Mouse (Mus musculus) bone marrow, adult 2 months (tissue): ENCODE results near the gene R3hdm2.
A peak's percentile ranks its signal among the peaks of the same experiment; 100 is the strongest.

Experiments
- CTCF ChIP-seq: fragments of 200-500 bp; IDR thresholded peaks from 2 replicates; pipeline ENCODE4 v1.5.1; 2011; ENCODE audit warnings: low read length, control low read depth; ENCODE audit not compliant: control insufficient read depth, insufficient read depth
- POLR2A ChIP-seq: fragments of 200-500 bp; IDR thresholded peaks from 2 replicates; pipeline ENCODE4 v1.6.1; 2011; ENCODE audit warnings: low read depth, mild to moderate bottlenecking, control low read depth, low read length, borderline replicate concordance; ENCODE audit not compliant: control insufficient read depth

DNA sequence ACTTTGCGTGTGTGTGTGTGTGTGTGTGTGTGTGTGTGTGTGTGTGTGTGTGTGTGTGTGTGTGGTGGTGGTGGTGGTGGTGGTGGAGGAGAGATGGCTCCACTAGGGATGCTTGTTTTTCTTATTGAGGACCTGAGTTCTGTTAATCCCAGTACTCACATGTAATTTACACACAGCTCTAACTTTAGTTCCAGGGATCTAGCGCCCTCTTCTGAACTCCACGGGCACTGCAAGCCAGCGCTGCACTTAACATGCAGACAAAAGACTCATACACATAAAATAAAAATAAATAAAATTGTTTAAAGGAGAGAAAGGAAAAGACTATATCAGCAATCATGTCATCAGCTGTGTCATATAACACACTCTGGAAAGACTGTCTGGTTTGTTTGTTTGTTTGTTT lies 31.2 kb upstream of the R3hdm2 start:
- TF ChIP-seq CTCF (peak; percentile 31; the same call in 1 of the 2 replicates), POLR2A (no peak)
